Mouse (Mus musculus): ENCODE results near the gene Tmed8. TPM values are rescaled to one million over a fixed set of nuclear protein-coding genes. Genes with fewer than 3 reads are reported as not detected.

Gene Tmed8
- polyA plus RNA-seq, 1 experiment from 2014 or later, result 3.4 TPM

GRCm38 (mm10) chr12:87149471-87149870, 50.8 kb downstream of the Tmed8 start:
- Histone ChIP-seq H3K27ac (ENCODE audit: low read length) (no peak overlapping the region), H3K27me3 (ENCODE audit: control insufficient read depth, insufficient read depth, low read length) (no peaks in the 10 kb centered on the region), H3K9me3 (ENCODE audit: control insufficient read depth, low read depth, low read length) (no peaks in the 10 kb centered on the region; the same call in 1 of the 2 replicates), H3K4me2 (replicated peaks; ENCODE audit: low read depth, low read length) (no peak overlapping the region), H3K9ac (replicated peaks; ENCODE audit: low read depth, low read length) (no peak overlapping the region), H3K36me3 (ENCODE audit: control insufficient read depth, insufficient read depth, low read length) (no peaks in the 10 kb centered on the region), H3K4me3 (ENCODE audit: low read depth, low read length) (no peak overlapping the region), H3K4me1 (ENCODE audit: control insufficient read depth, insufficient read depth, low read length) (no peaks in the 10 kb centered on the region)
- ATAC-seq (ENCODE audit: insufficient number of reproducible peaks, insufficient read depth, low FRiP score, low read depth), result no peak
- 97% methylated on average over 5 of the region's 5 CpGs for WGBS

- Histone ChIP-seq H3K9me3 (ENCODE audit: control insufficient read depth, low read depth, low read length) (no peaks in the 10 kb centered on the region; the same call in 1 of the 2 replicates), H3K27ac (ENCODE audit: low read length) (peak overlapping the region; percentile 93), H3K4me1 (ENCODE audit: control insufficient read depth, insufficient read depth, low read length) (no peaks in the 10 kb centered on the region), H3K4me2 (replicated peaks; ENCODE audit: low read depth, low read length) (peak overlapping the region; percentile 66), H3K4me3 (ENCODE audit: low read depth, low read length) (peak overlapping the region; percentile 63), H3K27me3 (ENCODE audit: control insufficient read depth, insufficient read depth, low read length) (no peaks in the 10 kb centered on the region), H3K9ac (replicated peaks; ENCODE audit: low read depth, low read length) (peak overlapping the region; percentile 74), H3K36me3 (ENCODE audit: control insufficient read depth, insufficient read depth, low read length) (no peaks in the 10 kb centered on the region)
- WGBS, result 20% methylated on average over 15 of the region's 15 CpGs
- no peak for ATAC-seq (ENCODE audit: insufficient number of reproducible peaks, insufficient read depth, low FRiP score, low read depth)
These were observed 52.1 kb downstream of the Tmed8 start for GRCm38 (mm10) chr12:87148136-87148535.

GRCm38 (mm10) chr12:87147395-87148089, 52.7 kb downstream of the Tmed8 start, which contains the start of gene Pomt2:
TSS of gene Pomt2 (minus strand) at chr12:87147968.
- Histone ChIP-seq H3K4me2 (replicated peaks; ENCODE audit: low read depth, low read length) (peak within 1 kb of the TSS; percentile 66), H3K36me3 (ENCODE audit: control insufficient read depth, insufficient read depth, low read length) (no peaks in the 10 kb centered on the region), H3K4me1 (ENCODE audit: control insufficient read depth, insufficient read depth, low read length) (no peaks in the 10 kb centered on the region), H3K27me3 (ENCODE audit: control insufficient read depth, insufficient read depth, low read length) (no peaks in the 10 kb centered on the region), H3K9me3 (ENCODE audit: control insufficient read depth, low read depth, low read length) (no peaks in the 10 kb centered on the region; the same call in 1 of the 2 replicates), H3K4me3 (ENCODE audit: low read depth, low read length) (peak within 1 kb of the TSS; percentile 63), H3K9ac (replicated peaks; ENCODE audit: low read depth, low read length) (peak within 1 kb of the TSS; percentile 74), H3K27ac (ENCODE audit: low read length) (peak within 1 kb of the TSS; percentile 93)
- under 1% methylated on average over 60 of the region's 61 CpGs for WGBS
- ATAC-seq (ENCODE audit: insufficient number of reproducible peaks, insufficient read depth, low FRiP score, low read depth), result peak; percentile 97

- H3K9ac ChIP-seq (replicated peaks; ENCODE audit: low read depth, low read length), result peak within 1 kb of the TSS; percentile 74
- H3K9me3 ChIP-seq (ENCODE audit: control insufficient read depth, low read depth, low read length), result no peaks in the 10 kb centered on the region; the same call in 1 of the 2 replicates
- no peaks in the 10 kb centered on the region for H3K4me1 ChIP-seq (ENCODE audit: control insufficient read depth, insufficient read depth, low read length)
- peak within 1 kb of the TSS; percentile 63 for H3K4me3 ChIP-seq (ENCODE audit: low read depth, low read length)
- no peaks in the 10 kb centered on the region for H3K36me3 ChIP-seq (ENCODE audit: control insufficient read depth, insufficient read depth, low read length)
- H3K4me2 ChIP-seq (replicated peaks; ENCODE audit: low read depth, low read length), result peak within 1 kb of the TSS; percentile 66
- H3K27me3 ChIP-seq (ENCODE audit: control insufficient read depth, insufficient read depth, low read length), result no peaks in the 10 kb centered on the region
- H3K27ac ChIP-seq (ENCODE audit: low read length), result peak within 1 kb of the TSS; percentile 93
- ATAC-seq (ENCODE audit: insufficient number of reproducible peaks, insufficient read depth, low FRiP score, low read depth), result peak; percentile 87
- WGBS, result under 1% methylated on average over 27 of the region's 27 CpGs
These were observed 53.3 kb downstream of the Tmed8 start, which contains the start of gene Gstz1 for GRCm38 (mm10) chr12:87146966-87147365. TSS of gene Gstz1 (plus strand) at chr12:87147165.

GRCm38 (mm10) chr12:87142156-87142555, 58.1 kb downstream of the Tmed8 start:
- Histone ChIP-seq H3K9ac (replicated peaks; ENCODE audit: low read depth, low read length) (no peak overlapping the region), H3K4me1 (ENCODE audit: control insufficient read depth, insufficient read depth, low read length) (no peaks in the 10 kb centered on the region), H3K27ac (ENCODE audit: low read length) (no peak overlapping the region), H3K9me3 (ENCODE audit: control insufficient read depth, low read depth, low read length) (no peaks in the 10 kb centered on the region), H3K4me2 (replicated peaks; ENCODE audit: low read depth, low read length) (no peak overlapping the region), H3K4me3 (ENCODE audit: low read depth, low read length) (no peak overlapping the region), H3K36me3 (ENCODE audit: control insufficient read depth, insufficient read depth, low read length) (peaks cover 5% of the 10 kb centered on the region; the same call in 1 of the 2 replicates), H3K27me3 (ENCODE audit: control insufficient read depth, insufficient read depth, low read length) (no peaks in the 10 kb centered on the region)
- WGBS, result 78% methylated on average over 2 of the region's 2 CpGs
- ATAC-seq (ENCODE audit: insufficient number of reproducible peaks, insufficient read depth, low FRiP score, low read depth), result no peak

GRCm38 (mm10) chr12:87138768-87139167, 61.5 kb downstream of the Tmed8 start:
- Histone ChIP-seq H3K36me3 (ENCODE audit: control insufficient read depth, insufficient read depth, low read length) (peaks cover 5% of the 10 kb centered on the region; the same call in 1 of the 2 replicates), H3K9me3 (ENCODE audit: control insufficient read depth, low read depth, low read length) (no peaks in the 10 kb centered on the region), H3K4me3 (ENCODE audit: low read depth, low read length) (no peak overlapping the region), H3K4me2 (replicated peaks; ENCODE audit: low read depth, low read length) (no peak overlapping the region), H3K27me3 (ENCODE audit: control insufficient read depth, insufficient read depth, low read length) (no peaks in the 10 kb centered on the region), H3K27ac (ENCODE audit: low read length) (no peak overlapping the region), H3K9ac (replicated peaks; ENCODE audit: low read depth, low read length) (no peak overlapping the region), H3K4me1 (ENCODE audit: control insufficient read depth, insufficient read depth, low read length) (no peaks in the 10 kb centered on the region)
- 79% methylated on average over 2 of the region's 2 CpGs for WGBS
- no peak for ATAC-seq (ENCODE audit: insufficient number of reproducible peaks, insufficient read depth, low FRiP score, low read depth)

GRCm38 (mm10) chr12:87138342-87138701, 61.9 kb downstream of the Tmed8 start:
- no peak overlapping the region for H3K27ac ChIP-seq (ENCODE audit: low read length)
- no peaks in the 10 kb centered on the region for H3K9me3 ChIP-seq (ENCODE audit: control insufficient read depth, low read depth, low read length)
- no peak overlapping the region for H3K9ac ChIP-seq (replicated peaks; ENCODE audit: low read depth, low read length)
- 83% methylated on average over 2 of the region's 2 CpGs for WGBS
- H3K4me3 ChIP-seq (ENCODE audit: low read depth, low read length), result no peak overlapping the region
- ATAC-seq (ENCODE audit: insufficient number of reproducible peaks, insufficient read depth, low FRiP score, low read depth), result no peak
- peaks cover 9% of the 10 kb centered on the region for H3K36me3 ChIP-seq (ENCODE audit: control insufficient read depth, insufficient read depth, low read length)
- no peak overlapping the region for H3K4me2 ChIP-seq (replicated peaks; ENCODE audit: low read depth, low read length)
- H3K27me3 ChIP-seq (ENCODE audit: control insufficient read depth, insufficient read depth, low read length), result no peaks in the 10 kb centered on the region
- H3K4me1 ChIP-seq (ENCODE audit: control insufficient read depth, insufficient read depth, low read length), result no peaks in the 10 kb centered on the region

- H3K4me3 ChIP-seq (ENCODE audit: low read depth, low read length), result no peak overlapping the region
- no peaks in the 10 kb centered on the region for H3K9me3 ChIP-seq (ENCODE audit: control insufficient read depth, low read depth, low read length)
- H3K9ac ChIP-seq (replicated peaks; ENCODE audit: low read depth, low read length), result no peak overlapping the region
- ATAC-seq (ENCODE audit: insufficient number of reproducible peaks, insufficient read depth, low FRiP score, low read depth), result no peak
- H3K4me2 ChIP-seq (replicated peaks; ENCODE audit: low read depth, low read length), result no peak overlapping the region
- H3K27ac ChIP-seq (ENCODE audit: low read length), result no peak overlapping the region
- H3K4me1 ChIP-seq (ENCODE audit: control insufficient read depth, insufficient read depth, low read length), result no peaks in the 10 kb centered on the region
- 85% methylated on average over 15 of the region's 15 CpGs for whole genome bisulfite sequencing
- H3K36me3 ChIP-seq (ENCODE audit: control insufficient read depth, insufficient read depth, low read length), result peaks cover 11% of the 10 kb centered on the region
- no peaks in the 10 kb centered on the region for H3K27me3 ChIP-seq (ENCODE audit: control insufficient read depth, insufficient read depth, low read length)
These were observed 62.6 kb downstream of the Tmed8 start for GRCm38 (mm10) chr12:87137439-87138341.

All from stomach, embryonic 14.5 days (tissue).